Mouse (Mus musculus) heart, adult 18-20 months (tissue): ENCODE results near the gene Tcf23. TPM values are rescaled to one million over a fixed set of nuclear protein-coding genes. Genes with fewer than 3 reads are reported as not detected.

Experiments used
- DNase-seq, 2 experiments: peaks; one replicate each; pipeline ENCODE4 v3.0.0; 2021 to 2022; ENCODE audit warnings: mixed read lengths in 1 of 2
- long read RNA-seq, 2 experiments: library from polyadenylated mRNA; stranded (forward); transcript quantifications; one replicate each; pipeline ENCODE4 v2.0.0; 2021
- total RNA-seq, 2 experiments: library from RNA; stranded (reverse); gene quantifications; 2 replicates each; pipeline ENCODE4 v1.2.3; 2021

Gene Tcf23
- total RNA-seq = 1 to 10 TPM; 1.5 to 2.8 TPM
- long read RNA-seq, experiment 1, full-length matches to known transcripts = 2 of 2 reads
- long read RNA-seq, experiment 1, partial matches to known transcripts = 0 of 2 reads
- long read RNA-seq, experiment 1, other reads (novel, unspliced or antisense) = 0 of 2 reads
- long read RNA-seq, experiment 2, full-length matches to known transcripts = 1 of 1 reads
- long read RNA-seq, experiment 2, partial matches to known transcripts = 0 of 1 reads
- long read RNA-seq, experiment 2, other reads (novel, unspliced or antisense) = 0 of 1 reads

- peak; percentile 68 to 84 for DNase-seq
These were observed at the start of gene Tcf23 for GRCm38 (mm10) chr5:30968416-30968815. Gene Tcf23, plus strand, starts transcription at chr5:30968662.

GRCm38 (mm10) chr5:30918691-30919090 lies 49.8 kb upstream of the Tcf23 start:
- DNase-seq = no peak

- peak in 1 of 2 experiments; percentile 19 for DNase-seq
These were observed 48.4 kb upstream of the Tcf23 start for GRCm38 (mm10) chr5:30919831-30920614.

- DNase-seq = peak; percentile 47 to 58
These were observed 47.8 kb upstream of the Tcf23 start for GRCm38 (mm10) chr5:30920621-30921020.

- DNase-seq = peak; percentile 90 to 95
These were observed 47.0 kb upstream of the Tcf23 start, which contains the start of gene Khk for GRCm38 (mm10) chr5:30921256-30922033. Gene Khk, plus strand, starts transcription at chr5:30921431.

- no peak for DNase-seq
These were observed 45.9 kb upstream of the Tcf23 start for GRCm38 (mm10) chr5:30922581-30923041.

GRCm38 (mm10) chr5:30923119-30923518 lies 45.3 kb upstream of the Tcf23 start:
- DNase-seq = no peak

- no peak for DNase-seq
These were observed 43.8 kb upstream of the Tcf23 start for GRCm38 (mm10) chr5:30924614-30925013.

GRCm38 (mm10) chr5:30925217-30925616 lies 43.2 kb upstream of the Tcf23 start:
- DNase-seq = no peak

GRCm38 (mm10) chr5:30926073-30926472 lies 42.4 kb upstream of the Tcf23 start:
- no peak for DNase-seq

GRCm38 (mm10) chr5:30927945-30928529 lies 40.4 kb upstream of the Tcf23 start:
- DNase-seq = peak in 1 of 2 experiments; percentile 46

- DNase-seq = peak; percentile 74 to 93
These were observed 38.3 kb upstream of the Tcf23 start for GRCm38 (mm10) chr5:30930121-30930520.

GRCm38 (mm10) chr5:30930846-30931245 lies 37.6 kb upstream of the Tcf23 start:
- no peak for DNase-seq

- DNase-seq = no peak
These were observed 37.1 kb upstream of the Tcf23 start for GRCm38 (mm10) chr5:30931378-30931777.

GRCm38 (mm10) chr5:30933705-30934104 lies 34.8 kb upstream of the Tcf23 start:
- no peak for DNase-seq

- DNase-seq = no peak
These were observed 33.6 kb upstream of the Tcf23 start for GRCm38 (mm10) chr5:30934725-30935461.

- DNase-seq = no peak
These were observed 25.5 kb upstream of the Tcf23 start for GRCm38 (mm10) chr5:30943004-30943403.

GRCm38 (mm10) chr5:30944344-30944743 lies 24.1 kb upstream of the Tcf23 start:
- DNase-seq = no peak

GRCm38 (mm10) chr5:30944956-30945781 lies 23.3 kb upstream of the Tcf23 start, which contains the start of gene Cgref1:
Gene Cgref1, minus strand, starts transcription at chr5:30945591.
- DNase-seq = peak in 1 of 2 experiments; percentile 63

- DNase-seq = no peak
These were observed 19.8 kb upstream of the Tcf23 start for GRCm38 (mm10) chr5:30948620-30949019.
